Mouse (Mus musculus): ENCODE measurements around the gene Hpd.

The Hpd gene

DNA sequence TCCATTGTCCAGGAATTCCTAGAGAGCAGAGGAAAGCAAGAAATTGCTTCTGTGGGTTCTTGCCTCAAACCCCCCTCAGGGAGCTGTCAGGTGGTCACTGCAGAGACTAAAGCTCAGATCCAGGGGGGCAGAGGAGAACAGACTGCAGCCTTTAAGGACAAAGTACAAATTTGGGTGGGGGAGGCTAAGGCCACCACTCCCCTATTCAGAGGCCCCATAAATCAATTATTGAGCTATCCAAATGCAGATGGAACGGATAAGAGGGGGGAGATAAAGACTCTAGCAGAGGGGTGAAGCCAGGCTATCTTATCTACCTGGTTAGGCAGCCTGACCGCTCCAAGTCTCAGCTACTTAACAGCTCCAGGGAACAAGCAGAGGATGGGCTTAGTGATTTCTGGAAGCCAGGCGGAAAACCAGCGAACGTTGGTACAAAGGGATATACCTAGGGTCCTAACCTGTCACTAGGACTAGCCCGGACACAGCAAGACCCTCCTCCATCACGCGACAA is 47.6 kb downstream of the Hpd start:
- DNase-seq (ENCODE audit: low read depth, low spot score) = no peak

DNA sequence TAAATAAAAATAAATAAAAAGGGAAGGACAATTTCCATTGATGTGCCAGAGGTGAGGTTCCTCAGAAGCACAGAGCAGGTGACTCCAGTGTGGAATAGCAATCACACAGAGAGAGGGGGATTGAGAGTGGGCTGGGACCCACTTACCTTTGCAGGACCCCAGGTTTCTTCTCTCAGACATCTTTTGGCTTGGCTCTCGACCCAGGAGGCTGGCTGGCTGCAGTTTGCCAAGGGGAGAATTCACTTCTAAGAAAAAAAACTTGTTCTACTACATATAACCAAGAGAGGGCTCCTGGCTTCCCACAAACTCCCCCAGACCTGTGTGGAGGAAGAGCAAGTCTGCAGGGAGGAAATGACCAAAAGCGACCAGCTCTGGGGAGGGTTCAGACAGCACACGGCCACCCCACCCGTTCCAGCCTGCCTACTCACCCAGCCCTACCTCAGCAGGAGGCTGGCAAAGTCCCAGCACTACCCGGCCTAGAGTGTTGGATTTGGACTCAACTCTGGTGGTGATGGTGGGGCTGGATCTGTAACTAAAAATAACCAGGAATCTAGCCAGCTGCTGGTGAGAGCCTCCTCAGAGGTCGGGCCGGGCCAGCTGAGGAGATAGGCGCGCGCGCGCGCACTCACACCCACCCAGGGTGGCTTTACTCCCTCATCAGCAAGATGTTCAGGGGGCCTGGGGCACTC is 48.2 kb downstream of the Hpd start:
- DNase-seq (ENCODE audit: low read depth, low spot score) = no peak

DNA sequence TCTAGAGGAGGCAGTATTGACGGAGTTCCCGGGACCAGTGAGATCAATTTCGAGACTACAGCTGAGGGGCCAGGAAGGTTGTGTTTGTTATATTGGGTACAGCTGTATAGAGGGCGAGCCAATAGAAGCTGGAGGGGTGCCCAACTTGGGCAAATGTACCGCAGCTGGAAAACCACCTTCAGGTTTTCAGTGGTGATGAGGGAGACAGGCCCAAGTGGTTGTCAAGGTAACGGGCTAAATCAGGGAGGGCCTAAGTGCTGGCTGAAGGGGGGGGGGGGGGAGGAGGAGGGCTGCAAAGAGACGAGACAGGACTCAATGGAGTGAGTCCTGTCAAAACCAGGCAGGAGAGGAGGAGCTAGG is 48.8 kb downstream of the Hpd start:
- no peak for DNase-seq (ENCODE audit: low read depth, low spot score)

DNA sequence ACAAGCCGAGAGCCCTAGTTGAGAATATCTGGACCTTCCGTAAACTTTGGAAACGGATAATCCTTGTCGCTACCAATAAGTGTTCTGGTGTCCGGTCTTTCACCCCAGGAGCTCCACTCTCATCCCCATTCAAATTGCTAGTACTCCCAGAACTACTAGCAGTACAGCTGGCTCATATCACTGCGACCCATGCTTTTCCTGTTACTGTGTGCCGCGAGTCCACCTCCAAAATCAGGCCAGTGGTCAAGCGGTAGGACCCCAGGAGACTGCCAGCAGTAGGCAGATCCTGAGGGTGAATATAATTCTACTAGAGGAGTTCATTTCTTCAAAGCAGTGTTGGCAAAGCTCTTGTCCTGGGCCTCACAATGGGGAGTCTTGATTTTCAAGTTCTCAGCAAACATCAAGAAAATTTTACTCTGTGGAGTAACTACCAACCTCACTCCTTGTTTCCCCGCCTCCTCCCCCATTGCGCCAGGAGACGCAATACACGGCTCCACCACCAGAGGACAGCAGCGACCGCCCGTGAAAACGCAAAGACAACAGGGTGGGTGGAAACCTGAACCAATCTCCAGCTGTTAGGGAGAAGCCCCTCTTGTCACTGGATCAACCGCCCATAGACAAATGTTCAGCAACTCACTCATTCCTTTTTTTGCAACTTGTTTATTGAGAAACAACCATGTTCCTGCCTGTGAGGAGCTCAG is 49.3 kb downstream of the Hpd start:
- DNase-seq (ENCODE audit: low read depth, low spot score) = no peak

DNA sequence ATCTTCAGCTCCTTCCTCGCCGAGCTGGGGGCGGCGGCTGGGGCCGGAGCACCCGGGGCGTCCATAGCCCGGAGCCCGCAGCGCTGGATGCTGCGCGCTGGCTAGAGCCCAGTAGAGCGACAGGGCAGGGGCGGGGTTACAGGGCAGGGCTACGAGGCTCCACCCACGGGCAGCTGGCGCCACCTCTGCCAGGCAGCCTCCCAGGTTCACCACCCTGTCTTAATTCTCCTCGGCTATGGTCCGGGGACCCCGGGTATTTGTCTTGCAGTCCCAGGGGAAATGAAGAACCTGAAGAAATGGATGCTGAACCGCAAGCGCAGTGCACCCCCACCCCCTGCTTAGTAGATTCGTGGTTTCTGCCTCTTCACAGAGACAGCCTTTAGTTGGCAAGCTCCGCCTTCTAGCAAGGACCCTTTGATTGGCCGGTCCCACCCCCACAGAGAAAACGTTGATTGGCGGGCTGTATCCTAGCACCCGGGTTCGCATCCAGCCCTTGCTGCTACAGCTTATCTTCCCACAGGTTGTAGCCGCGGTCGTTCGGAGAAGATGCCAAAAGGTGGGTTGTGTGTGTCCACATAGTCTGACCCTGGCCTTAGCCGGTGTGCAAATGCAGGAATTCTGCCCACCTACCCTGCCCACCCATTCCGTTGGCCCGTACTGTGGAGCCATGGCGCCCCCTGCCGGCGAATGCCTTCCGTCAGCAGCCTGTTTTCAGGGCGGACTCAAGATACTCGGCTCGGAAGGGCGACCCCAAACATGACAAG is 50.0 kb downstream of the Hpd start, which contains the start of gene Rhof:
Gene Rhof, minus strand, starts transcription at position 385 of the 764 bp plus-strand sequence.
- DNase-seq (ENCODE audit: low read depth, low spot score) = no peak

DNA sequence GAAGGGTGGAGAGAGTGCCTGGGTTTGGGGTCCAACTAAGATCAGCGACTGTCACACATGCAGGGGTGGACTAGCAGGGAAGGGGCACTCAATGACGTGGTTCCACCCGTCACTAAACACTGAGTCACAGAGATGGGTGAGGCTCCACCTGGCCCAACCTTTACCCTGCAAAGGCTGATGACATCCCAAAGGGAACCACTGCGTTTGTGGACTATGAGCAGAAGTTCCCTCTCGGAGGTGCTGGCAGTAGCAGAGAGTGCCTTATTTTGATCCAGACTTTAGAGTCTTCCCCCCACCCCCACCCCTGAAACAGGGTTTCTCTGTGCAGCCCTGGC is 51.7 kb downstream of the Hpd start:
- no peak for DNase-seq (ENCODE audit: low read depth, low spot score)

DNA sequence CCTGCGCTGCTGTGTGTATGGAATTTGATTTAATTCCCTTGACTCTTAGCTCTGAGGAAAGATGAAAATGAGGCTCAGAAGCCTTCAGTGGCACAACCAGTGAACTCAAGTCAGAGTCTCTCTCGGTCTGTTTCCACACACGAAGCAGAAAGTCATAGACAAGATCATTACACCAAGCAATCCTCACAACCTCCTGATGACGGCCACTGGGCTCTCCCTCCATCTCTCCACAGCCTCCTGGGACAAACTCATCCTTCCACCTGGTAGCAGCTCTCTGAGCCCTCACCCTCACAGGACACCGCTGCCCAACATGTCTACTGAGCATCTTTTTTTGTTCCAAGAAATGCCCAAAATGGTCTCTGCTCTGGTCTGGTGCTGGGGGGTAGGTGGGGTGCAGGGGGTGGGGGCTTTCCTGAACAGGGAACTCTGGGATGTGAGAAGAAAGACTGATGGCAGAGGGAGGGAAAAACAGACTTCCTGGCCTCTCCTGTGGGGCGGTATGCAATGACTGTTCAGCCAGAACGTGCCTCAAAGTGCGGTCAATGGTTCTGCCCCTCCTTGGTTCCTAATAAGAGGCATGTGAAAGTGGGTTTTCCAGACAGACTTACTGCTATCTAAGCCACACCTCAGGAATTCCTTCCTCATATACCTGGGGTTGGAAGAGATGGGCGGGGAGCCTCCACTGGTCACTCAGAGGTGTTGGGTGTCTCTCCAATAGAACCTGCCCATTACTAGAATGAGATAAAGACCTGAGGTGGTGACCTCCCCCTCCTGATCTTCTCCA is 52.3 kb downstream of the Hpd start:
- DNase-seq (ENCODE audit: low read depth, low spot score) = no peak

DNA sequence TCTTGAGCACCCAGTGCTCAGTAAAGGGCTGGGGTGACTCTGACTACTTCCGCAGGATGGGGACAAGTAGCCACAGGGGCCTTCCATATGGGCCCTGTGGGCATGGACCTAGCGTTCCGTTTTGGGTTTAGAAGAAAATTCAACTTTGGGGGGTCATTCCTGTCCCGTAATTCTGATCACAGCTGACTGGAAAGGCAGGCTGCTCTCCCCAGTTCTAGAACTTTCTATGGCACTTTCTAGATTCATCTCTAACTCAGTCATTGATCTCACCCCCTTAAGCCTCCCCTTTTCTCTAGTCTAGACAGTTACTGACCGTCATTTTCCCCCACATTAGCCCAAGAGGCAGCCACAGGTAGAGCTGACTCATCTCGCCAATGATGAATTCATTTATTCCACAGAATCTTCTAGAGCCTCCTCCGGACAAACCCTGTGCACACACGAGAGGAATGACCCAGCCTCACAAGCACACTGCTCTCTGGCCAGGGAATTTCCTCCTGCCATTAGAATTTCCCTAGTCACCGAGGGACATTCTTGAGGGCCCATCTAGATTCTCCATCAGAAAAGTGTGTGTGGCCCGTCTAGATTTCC is 53.3 kb downstream of the Hpd start:
- DNase-seq (ENCODE audit: low read depth, low spot score) = no peak

DNA sequence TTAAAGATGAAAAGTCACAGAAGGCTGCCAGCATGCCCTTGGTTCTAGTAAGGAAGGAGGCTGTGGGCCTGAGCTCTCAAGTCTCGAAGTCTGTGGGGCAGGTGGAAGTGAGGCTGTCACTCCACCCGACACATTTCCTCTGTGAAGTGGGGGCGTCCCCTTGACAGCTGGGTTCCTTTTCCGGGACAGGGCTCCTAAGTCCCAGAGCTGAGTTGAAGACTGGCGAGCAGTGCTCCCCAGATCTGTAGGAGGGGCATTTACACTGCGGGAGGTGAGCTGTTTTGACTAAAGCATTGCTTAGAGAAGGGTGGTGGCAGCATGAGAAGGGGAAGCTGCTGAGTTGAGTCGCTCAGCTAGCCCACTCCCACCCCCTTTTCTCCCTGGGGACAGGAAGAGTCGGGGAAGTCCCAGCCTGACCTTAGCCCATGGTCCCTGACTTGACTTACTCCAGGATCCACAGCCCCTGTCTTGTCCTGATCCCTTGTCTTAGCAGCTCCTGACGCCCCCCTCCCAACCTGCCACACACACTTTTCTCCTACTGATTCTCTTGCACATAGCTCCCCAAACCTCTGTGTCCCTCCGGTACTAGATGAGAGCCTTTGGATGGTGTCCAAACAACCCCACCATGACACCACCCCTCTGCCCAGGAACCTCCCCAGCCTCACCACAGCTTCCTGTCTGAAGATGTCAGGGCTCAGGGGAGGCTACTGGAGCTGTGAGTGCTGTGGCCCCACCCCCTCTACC is 53.9 kb downstream of the Hpd start:
- DNase-seq (ENCODE audit: low read depth, low spot score) = no peak

DNA sequence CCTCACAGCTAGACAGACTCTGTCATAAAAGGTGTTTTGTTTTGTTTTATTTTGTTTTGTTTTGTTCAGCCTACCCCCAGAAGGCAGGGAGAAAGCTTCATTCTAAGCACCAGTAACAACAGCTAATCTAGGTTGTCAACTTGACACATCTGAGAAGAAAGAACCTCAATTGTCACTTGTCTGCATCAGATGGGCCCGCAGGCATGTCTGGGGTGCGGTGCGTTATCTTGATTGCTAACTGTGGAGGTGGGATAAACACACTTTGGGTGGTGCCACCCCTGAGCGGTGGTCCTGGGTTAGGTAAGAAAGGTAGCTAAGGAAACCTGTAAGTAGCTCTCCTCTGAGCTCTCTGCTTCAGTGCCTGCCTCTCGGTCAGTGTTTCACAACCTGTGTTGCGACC is 55.5 kb downstream of the Hpd start:
- no peak for DNase-seq (ENCODE audit: low read depth, low spot score)

DNA sequence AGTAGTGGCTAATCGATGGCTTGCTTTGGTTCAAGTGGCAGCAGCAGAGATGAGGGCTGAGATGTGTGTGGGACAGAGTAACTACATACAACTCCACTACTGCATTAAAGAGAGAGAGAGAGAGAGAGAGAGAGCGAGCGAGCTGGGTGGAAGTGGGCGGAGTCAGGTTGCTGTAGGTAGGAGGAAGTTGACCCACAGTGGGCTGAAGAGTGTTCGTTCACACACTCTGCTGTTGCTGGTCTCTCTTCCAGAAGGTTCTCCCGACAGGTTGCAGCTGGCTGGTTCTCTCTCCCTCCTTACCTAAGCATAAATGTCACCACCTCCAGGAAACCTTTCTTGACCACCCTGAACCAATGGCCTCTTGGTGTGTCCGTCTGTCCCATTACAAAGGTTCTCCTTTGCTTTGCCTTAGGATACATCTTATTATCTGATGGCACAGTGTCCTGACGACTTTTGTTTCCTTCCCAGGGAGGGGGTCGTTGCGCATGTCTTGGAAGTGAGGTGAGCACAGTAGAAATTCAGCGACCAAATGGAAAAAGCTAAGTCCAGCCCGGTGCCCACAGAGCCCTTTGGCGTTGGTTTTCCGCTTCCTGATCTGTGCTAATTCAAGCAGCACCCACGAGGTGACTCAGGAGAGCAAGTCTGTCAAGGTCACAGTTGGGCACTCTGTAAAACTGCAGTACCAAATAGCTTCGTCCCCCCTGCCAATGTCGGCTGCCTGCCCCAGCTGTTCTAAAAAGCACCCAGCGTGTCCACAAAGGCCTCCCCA is 56.7 kb downstream of the Hpd start:
- no peak for DNase-seq (ENCODE audit: low read depth, low spot score)

DNA sequence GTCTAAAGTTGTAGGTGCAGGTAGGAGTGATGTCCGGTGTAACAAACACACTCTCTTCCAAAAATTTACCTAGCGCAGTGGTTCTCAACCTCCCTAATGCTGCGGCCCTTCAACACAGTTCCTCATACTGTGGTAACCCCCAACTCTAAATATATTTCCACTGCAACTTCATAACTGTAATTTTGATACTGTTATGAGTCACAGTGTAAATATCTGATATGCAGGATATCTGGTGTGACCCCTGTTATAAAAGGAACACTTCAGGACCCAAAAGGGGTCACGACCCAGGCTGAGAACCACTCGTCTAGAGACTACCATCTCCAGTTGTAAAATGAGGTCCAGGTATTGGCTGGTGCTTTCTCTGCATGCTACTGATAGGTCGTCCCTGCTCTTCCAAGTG is 57.4 kb downstream of the Hpd start:
- no peak for DNase-seq (ENCODE audit: low read depth, low spot score)

DNA sequence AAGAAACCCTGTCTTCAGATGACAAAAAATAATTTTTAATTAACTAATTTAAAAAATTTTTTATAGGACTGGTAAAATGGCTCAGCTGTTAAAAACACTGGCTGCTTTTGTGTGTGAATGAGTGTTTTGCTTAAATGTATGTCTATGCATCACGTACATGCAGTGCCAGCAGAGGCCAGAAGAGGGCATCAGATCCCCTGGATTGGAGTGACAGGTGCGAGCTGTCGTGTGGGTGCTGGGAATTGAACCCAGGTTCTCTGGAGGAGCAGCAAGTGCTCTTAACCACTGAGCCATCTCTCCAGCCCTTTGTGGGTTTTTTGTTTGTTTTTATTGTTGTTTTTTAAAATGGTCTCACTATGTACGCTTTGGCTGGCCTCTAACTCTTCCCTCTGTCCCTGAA is 60.3 kb downstream of the Hpd start:
- DNase-seq (ENCODE audit: low read depth, low spot score) = no peak
